Mouse (Mus musculus) cerebellum, adult 2 months (tissue): ENCODE measurements around the gene Fap.

Experiments used
- CTCF ChIP-seq: fragments of 200-500 bp; IDR thresholded peaks from 2 replicates; pipeline ENCODE4 v1.5.1; 2011; ENCODE audit warnings: low read depth, mild to moderate bottlenecking, control low read depth, low read length, moderate library complexity, borderline replicate concordance; ENCODE audit not compliant: insufficient read depth
- POLR2A ChIP-seq: fragments of 200-500 bp; IDR thresholded peaks from 2 replicates; pipeline ENCODE4 v1.6.1; 2011; ENCODE audit warnings: low read length, control low read depth, borderline replicate concordance; ENCODE audit not compliant: insufficient read depth

DNA sequence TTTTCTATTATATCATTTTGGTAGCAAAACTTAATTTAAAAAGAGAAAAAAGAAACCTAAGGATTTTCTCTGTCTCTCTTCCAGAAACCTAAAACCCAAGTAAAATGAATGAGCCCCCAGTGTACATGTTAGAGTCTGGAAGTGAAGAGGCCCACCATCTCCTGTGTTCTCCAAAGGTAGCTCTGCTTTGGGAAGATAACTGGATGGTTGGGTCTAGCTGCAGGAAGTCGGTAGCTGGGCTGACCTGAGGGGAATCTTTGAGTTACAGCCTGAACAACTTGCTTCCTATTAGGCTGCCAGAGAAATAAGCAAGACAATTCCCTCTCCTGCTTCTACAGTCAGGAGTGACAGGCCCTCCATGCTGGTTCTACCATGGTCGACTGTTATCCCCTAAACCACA is 45.8 kb upstream of the Fap start:
- no peak for TF ChIP-seq CTCF
- no peak for TF ChIP-seq POLR2A
